Mouse (Mus musculus) testis, adult 2 months (tissue): ENCODE results near the gene Sfta2.

ENCODE experiments used
- CTCF ChIP-seq: fragments of 200-500 bp; IDR thresholded peaks from 2 replicates; pipeline ENCODE4 v1.5.1; 2012; ENCODE audit warnings: low read depth, mild to moderate bottlenecking, inconsistent platforms, low read length, moderate library complexity; ENCODE audit not compliant: control insufficient read depth, insufficient read depth, insufficient replicate concordance
- POLR2A ChIP-seq: fragments of 200-500 bp; IDR thresholded peaks from 2 replicates; pipeline ENCODE4 v1.6.1; 2012; ENCODE audit warnings: low read depth, mild to moderate bottlenecking, inconsistent platforms, low read length, moderate library complexity; ENCODE audit not compliant: control insufficient read depth

DNA sequence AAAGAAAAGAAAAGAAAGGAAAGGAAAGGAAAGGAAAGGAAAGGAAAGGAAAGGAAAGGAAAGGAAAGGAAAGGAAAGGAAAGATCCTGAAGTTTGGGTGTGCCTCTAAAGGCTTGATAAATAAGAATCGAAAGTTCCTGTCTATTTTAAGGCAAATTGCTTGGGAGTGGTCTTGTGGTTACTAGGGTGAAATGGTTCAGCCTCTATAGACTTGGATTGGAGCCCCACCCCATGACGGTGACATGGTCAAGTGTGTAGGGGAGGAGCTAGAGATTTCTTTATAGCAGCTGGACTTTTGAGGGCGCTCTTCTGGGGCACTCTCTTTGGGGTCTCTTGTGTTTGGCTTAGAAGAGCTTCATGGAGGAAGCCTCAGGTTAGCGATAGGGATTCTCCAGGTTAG lies 7.6 kb upstream of the Sfta2 start:
- TF ChIP-seq CTCF (no peak), POLR2A (no peak)
